Mouse (Mus musculus): ENCODE measurements around the gene Itgbl1.
A peak's percentile ranks its signal among the peaks of the same experiment; 100 is the strongest.

Itgbl1 gene

DNA sequence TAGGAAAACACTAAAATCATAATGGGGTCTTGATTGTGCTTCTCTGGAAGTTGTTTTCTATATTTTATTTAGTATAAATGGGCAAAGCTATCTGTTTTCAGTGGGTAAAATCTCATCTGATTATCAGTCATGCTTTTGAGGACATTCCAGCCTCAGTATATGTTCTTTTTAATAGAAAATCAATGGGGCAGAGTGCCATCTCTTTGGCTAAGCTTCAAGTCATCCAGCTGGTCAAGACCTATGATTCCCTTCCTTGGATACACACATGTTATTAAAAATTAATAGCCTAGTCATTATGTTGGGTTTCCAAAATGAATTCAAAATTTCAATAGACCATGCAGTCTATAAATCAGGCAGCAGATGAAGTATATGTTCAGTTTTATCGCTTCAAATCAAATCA, 204.8 kb downstream of the Itgbl1 start:
- Histone ChIP-seq H3K4me3 (replicated peaks; ENCODE audit: low read length) (no peak overlapping the region), H3K4me1 (replicated peaks; ENCODE audit: low read depth, low read length) (no peaks in the 10 kb centered on the region), H3K27me3 (ENCODE audit: insufficient read depth, low read length) (no peaks in the 10 kb centered on the region), H3K9me3 (ENCODE audit: low read length) (no peaks in the 10 kb centered on the region), H3K36me3 (ENCODE audit: insufficient read depth, low read length) (no peaks in the 10 kb centered on the region)
- TF ChIP-seq NANOG (IDR thresholded peaks at IDR 0.05; ENCODE audit: borderline replicate concordance, low read length) = no peak
- TF ChIP-seq CTCF (conservative IDR thresholded peaks at IDR 0.05; ENCODE audit: low read length) = no peak
- no peak for TF ChIP-seq POU5F1 (IDR thresholded peaks at IDR 0.05; ENCODE audit: borderline replicate concordance, low read length)

DNA sequence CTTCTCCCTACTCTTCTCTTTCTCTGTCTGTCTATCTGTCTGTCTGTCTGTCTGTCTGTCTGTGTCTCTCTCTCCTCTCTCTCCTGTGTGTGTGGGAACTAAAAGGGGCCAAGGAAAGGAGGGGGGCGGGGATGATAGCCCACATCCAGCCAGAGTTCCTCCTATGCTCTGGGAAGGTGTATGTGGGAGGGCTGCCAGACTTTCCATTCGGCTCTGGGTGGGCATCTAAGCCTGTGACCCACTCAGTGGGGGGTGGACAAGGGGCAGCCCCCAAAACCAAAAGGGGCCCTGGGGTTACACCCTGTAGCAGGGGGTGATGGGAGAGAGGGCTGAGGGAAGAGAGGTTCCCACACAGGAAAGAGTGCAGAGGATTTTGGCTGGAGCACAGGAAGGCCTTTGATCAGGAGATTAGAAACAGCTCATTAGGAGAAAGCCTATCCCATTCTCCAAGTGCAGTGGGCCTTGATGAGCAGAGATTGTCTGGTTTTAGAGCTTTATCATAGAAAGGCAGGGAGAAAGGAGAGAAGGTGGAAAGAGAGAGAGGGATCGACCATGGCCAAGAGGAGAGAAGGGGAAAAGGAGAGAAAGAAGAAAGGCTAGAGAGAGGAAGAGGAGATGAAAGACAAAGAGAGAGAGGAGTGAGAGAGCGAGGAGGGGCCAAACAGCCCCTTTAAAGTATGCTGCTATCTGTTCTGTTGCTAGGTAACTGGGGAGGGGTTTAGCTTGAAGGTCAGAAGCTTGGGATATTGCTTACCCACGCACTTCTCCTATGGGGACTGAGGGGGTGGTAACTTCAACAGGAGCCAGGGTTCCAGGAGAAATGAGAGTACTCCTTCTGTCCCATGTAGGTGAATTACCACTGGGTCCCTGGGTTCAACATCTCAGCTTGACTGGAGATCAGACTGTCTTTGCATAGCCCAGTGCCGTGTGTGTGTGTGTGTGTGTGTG, 206.3 kb downstream of the Itgbl1 start:
- H3K9me3 ChIP-seq (ENCODE audit: low read length) = no peaks in the 10 kb centered on the region
- H3K4me3 ChIP-seq (replicated peaks; ENCODE audit: low read length) = no peak overlapping the region
- no peaks in the 10 kb centered on the region for H3K27me3 ChIP-seq (ENCODE audit: insufficient read depth, low read length)
- no peak for TF ChIP-seq CTCF (conservative IDR thresholded peaks at IDR 0.05; ENCODE audit: low read length)
- TF ChIP-seq NANOG (IDR thresholded peaks at IDR 0.05; ENCODE audit: borderline replicate concordance, low read length) = no peak
- no peak for TF ChIP-seq POU5F1 (IDR thresholded peaks at IDR 0.05; ENCODE audit: borderline replicate concordance, low read length)
- no peaks in the 10 kb centered on the region for H3K4me1 ChIP-seq (replicated peaks; ENCODE audit: low read depth, low read length)
- no peaks in the 10 kb centered on the region for H3K36me3 ChIP-seq (ENCODE audit: insufficient read depth, low read length)

DNA sequence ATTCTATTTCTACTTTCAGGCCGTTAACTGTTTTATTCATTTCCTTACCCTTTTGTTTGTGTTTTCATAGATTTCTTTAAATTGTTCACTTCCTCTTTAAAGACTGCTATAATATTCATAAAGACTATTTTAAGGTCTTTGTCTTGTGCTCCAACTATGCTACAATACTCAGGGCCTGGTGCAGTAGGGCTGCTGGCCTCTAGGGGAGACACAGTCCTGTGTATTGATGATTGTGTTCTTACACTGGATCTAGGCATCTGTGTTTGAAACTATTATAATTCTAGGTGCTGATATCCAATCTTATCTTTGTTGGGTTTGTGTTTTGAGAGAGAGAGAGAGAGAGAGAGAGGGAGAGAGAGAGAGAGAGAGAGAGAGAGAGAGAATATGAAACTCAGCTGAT, 268.1 kb downstream of the Itgbl1 start:
- no peaks in the 10 kb centered on the region for H3K27me3 ChIP-seq (ENCODE audit: insufficient read depth, low read length)
- no peak for TF ChIP-seq POU5F1 (IDR thresholded peaks at IDR 0.05; ENCODE audit: borderline replicate concordance, low read length)
- peak; percentile 49 for TF ChIP-seq CTCF (conservative IDR thresholded peaks at IDR 0.05; ENCODE audit: low read length)
- no peaks in the 10 kb centered on the region for H3K9me3 ChIP-seq (ENCODE audit: low read length)
- H3K4me1 ChIP-seq (replicated peaks; ENCODE audit: low read depth, low read length) = no peaks in the 10 kb centered on the region
- no peak overlapping the region for H3K4me3 ChIP-seq (replicated peaks; ENCODE audit: low read length)
- no peaks in the 10 kb centered on the region for H3K36me3 ChIP-seq (ENCODE audit: insufficient read depth, low read length)

DNA sequence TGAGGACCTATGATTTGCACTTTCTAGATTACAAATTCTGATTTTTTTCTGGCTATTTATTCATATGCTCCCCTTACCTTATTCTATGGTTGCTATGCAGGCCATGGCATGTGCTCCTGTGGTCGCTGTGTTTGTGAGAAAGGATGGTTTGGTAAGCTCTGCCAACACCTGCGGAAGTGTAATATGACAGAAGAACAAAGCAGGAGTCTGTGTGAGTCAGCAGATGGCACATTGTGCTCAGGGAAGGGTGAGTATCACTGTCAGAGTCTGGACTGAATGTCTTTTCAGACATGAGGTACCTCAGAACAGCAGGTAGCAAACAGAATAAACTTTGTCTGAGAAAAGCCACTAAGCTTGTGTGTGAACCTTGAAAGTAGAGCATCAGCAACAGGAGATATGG, 306.8 kb downstream of the Itgbl1 start:
- no peaks in the 10 kb centered on the region for H3K36me3 ChIP-seq (ENCODE audit: insufficient read depth, low read length)
- no peak for TF ChIP-seq CTCF (conservative IDR thresholded peaks at IDR 0.05; ENCODE audit: low read length)
- no peak for TF ChIP-seq NANOG (IDR thresholded peaks at IDR 0.05; ENCODE audit: borderline replicate concordance, low read length)
- no peak for TF ChIP-seq POU5F1 (IDR thresholded peaks at IDR 0.05; ENCODE audit: borderline replicate concordance, low read length)
- H3K4me1 ChIP-seq (replicated peaks; ENCODE audit: low read depth, low read length) = no peaks in the 10 kb centered on the region
- H3K4me3 ChIP-seq (replicated peaks; ENCODE audit: low read length) = no peak overlapping the region
- no peaks in the 10 kb centered on the region for H3K9me3 ChIP-seq (ENCODE audit: low read length)
- H3K27me3 ChIP-seq (ENCODE audit: insufficient read depth, low read length) = no peaks in the 10 kb centered on the region

DNA sequence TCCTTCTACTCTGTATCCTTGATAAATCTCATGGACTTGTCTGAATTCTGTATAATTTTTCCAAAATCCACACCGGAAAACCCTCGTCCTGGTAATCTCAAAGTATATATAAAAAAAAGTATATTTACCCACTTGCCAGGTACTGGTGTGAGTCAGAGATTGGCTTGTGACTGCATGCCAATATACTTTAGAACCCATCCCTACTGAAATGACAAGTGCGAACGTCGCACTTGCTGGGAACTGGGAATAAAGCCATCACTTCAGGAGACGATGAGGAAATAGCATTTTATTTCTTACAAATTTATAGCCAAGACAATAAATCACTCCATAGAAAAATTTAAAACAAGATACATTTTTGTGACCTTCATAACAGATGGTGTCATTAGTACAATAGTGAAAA, 308.2 kb downstream of the Itgbl1 start:
- H3K4me3 ChIP-seq (replicated peaks; ENCODE audit: low read length) = no peak overlapping the region
- no peaks in the 10 kb centered on the region for H3K36me3 ChIP-seq (ENCODE audit: insufficient read depth, low read length)
- H3K9me3 ChIP-seq (ENCODE audit: low read length) = no peaks in the 10 kb centered on the region
- H3K4me1 ChIP-seq (replicated peaks; ENCODE audit: low read depth, low read length) = no peaks in the 10 kb centered on the region
- H3K27me3 ChIP-seq (ENCODE audit: insufficient read depth, low read length) = no peaks in the 10 kb centered on the region
- TF ChIP-seq POU5F1 (IDR thresholded peaks at IDR 0.05; ENCODE audit: borderline replicate concordance, low read length) = no peak
- TF ChIP-seq CTCF (conservative IDR thresholded peaks at IDR 0.05; ENCODE audit: low read length) = no peak
- no peak for TF ChIP-seq NANOG (IDR thresholded peaks at IDR 0.05; ENCODE audit: borderline replicate concordance, low read length)

DNA sequence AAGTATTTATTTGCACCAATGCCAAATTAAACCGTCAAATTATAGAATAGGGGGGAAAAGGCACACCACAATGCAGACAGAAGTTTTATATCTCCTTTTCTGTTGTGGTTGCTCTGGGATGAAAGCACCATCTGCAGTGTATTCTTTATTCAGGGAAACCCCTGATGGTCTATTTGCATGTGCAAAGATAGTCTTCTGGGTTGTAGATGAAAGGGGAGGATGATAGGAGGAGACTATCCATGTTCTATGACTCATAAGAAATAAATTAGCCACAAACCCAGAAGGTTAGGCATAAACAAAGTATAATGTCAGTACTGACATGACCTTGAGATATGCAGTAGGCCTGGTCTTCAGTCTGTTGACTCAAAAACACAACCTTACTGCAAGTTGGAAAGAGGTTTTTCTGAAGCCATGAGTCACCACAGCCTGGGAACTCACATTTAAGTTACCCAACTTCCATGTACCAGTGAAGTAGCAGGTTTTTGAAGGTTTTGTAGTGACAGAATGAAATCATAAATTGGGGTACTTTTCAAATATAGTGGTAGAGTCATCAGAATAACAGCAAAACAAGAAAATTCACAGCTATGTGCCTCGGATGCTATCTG, 330.9 kb downstream of the Itgbl1 start:
- no peaks in the 10 kb centered on the region for H3K27me3 ChIP-seq (ENCODE audit: insufficient read depth, low read length)
- peaks cover 28% of the 10 kb centered on the region for H3K9me3 ChIP-seq (ENCODE audit: low read length)
- no peak for TF ChIP-seq CTCF (conservative IDR thresholded peaks at IDR 0.05; ENCODE audit: low read length)
- no peak for TF ChIP-seq POU5F1 (IDR thresholded peaks at IDR 0.05; ENCODE audit: borderline replicate concordance, low read length)
- no peak overlapping the region for H3K4me3 ChIP-seq (replicated peaks; ENCODE audit: low read length)
- H3K36me3 ChIP-seq (ENCODE audit: insufficient read depth, low read length) = no peaks in the 10 kb centered on the region
- peaks cover 7% of the 10 kb centered on the region for H3K4me1 ChIP-seq (replicated peaks; ENCODE audit: low read depth, low read length)
